Mouse (Mus musculus): ENCODE data around the gene Rara. TPM values are rescaled to one million over a fixed set of nuclear protein-coding genes. Genes with fewer than 3 reads are reported as not detected.
"Not testable (repeated sequence)": the region's sequence is repeated elsewhere in the genome, so short reads cannot be mapped to it uniquely, and the experiment has no call there.

Rara gene
- polyA plus RNA-seq, 1 experiment = 27.3 TPM

- Histone ChIP-seq H3K27me3 (ENCODE audit: control insufficient read depth, insufficient read depth, insufficient read length) (no peaks in the 10 kb centered on the region), H3K4me2 (ENCODE audit: low read depth) (no peak overlapping the region), H3K36me3 (ENCODE audit: control insufficient read depth, insufficient read depth) (no peaks in the 10 kb centered on the region), H3K79me2 (ENCODE audit: control insufficient read depth, insufficient read depth) (no peaks in the 10 kb centered on the region), H3ac (ENCODE audit: control insufficient read depth, insufficient read length) (no peak overlapping the region), H3K4me3 (no peak overlapping the region)
- no peak for TF ChIP-seq MYOG (IDR thresholded peaks at IDR 0.05; ENCODE audit: control insufficient read depth in 1 of 3, insufficient read depth in 1 of 3, insufficient read length in 2 of 3, low read depth in 2 of 3)
- no peak for TF ChIP-seq MAX (IDR thresholded peaks at IDR 0.05; ENCODE audit: low read depth)
- TF ChIP-seq TCF12 (IDR thresholded peaks at IDR 0.05; ENCODE audit: insufficient read depth, poor library complexity, severe bottlenecking) = no peak
- TF ChIP-seq POLR2AphosphoS2 (IDR thresholded peaks at IDR 0.05; ENCODE audit: insufficient read length, low read depth) = no peak
- TF ChIP-seq REST (IDR thresholded peaks at IDR 0.05; ENCODE audit: insufficient read depth, insufficient read length) = no peak
- TF ChIP-seq TCF3 (IDR thresholded peaks at IDR 0.05; ENCODE audit: insufficient read length, low read depth) = no peak
- no peak for TF ChIP-seq USF1 (IDR thresholded peaks at IDR 0.05; ENCODE audit: low read depth)
- TF ChIP-seq E2F4 (IDR thresholded peaks at IDR 0.05; ENCODE audit: insufficient read depth) = no peak
- no peak for TF ChIP-seq CEBPB (IDR thresholded peaks at IDR 0.05; ENCODE audit: insufficient read depth, poor library complexity, severe bottlenecking)
- no peak for TF ChIP-seq MYOD1 (IDR thresholded peaks at IDR 0.05; ENCODE audit: control insufficient read depth in 1 of 3, insufficient read length in 2 of 3, low read depth in 2 of 3)
- no peak for TF ChIP-seq POLR2A (IDR thresholded peaks at IDR 0.05; ENCODE audit: insufficient read length, low read depth)
- no peak for TF ChIP-seq SRF (IDR thresholded peaks at IDR 0.05; ENCODE audit: control insufficient read depth, insufficient read length, low read depth)
Measured at GRCm38 (mm10) chr11:98918231-98918630, 9.4 kb upstream of the Rara start.

DNA sequence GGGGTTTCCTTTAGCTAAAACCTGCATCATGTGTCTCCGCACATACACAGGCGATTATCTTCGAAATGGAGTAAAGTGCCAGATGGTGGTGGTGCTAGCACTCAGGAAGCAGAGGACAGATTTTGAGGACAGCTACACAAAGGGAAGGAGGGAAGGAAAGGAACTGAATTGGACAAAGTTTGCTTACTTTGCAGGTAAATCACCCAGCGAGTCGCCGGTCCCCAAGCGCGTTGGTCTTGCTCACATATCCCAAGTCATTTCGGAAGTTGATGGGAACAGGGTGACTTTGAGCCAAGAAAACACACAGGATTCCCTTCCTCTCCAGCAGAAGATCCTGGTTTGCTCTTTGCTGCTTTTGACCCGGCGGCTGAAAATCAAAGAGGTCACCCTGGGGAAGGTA lies 8.6 kb upstream of the Rara start:
- Histone ChIP-seq H3K36me3 (ENCODE audit: control insufficient read depth, insufficient read depth) (no peaks in the 10 kb centered on the region), H3K27me3 (ENCODE audit: control insufficient read depth, insufficient read depth, insufficient read length) (no peaks in the 10 kb centered on the region), H3K79me2 (ENCODE audit: control insufficient read depth, insufficient read depth) (no peaks in the 10 kb centered on the region), H3K4me3 (no peak overlapping the region), H3K4me2 (ENCODE audit: low read depth) (no peak overlapping the region), H3ac (ENCODE audit: control insufficient read depth, insufficient read length) (no peak overlapping the region)
- TF ChIP-seq SRF (IDR thresholded peaks at IDR 0.05; ENCODE audit: control insufficient read depth, insufficient read length, low read depth) (no peak), TCF12 (IDR thresholded peaks at IDR 0.05; ENCODE audit: insufficient read depth, poor library complexity, severe bottlenecking) (no peak), TCF3 (IDR thresholded peaks at IDR 0.05; ENCODE audit: insufficient read length, low read depth) (no peak), E2F4 (IDR thresholded peaks at IDR 0.05; ENCODE audit: insufficient read depth) (no peak), MYOD1 (IDR thresholded peaks at IDR 0.05; ENCODE audit: control insufficient read depth in 1 of 3, insufficient read length in 2 of 3, low read depth in 2 of 3) (no peak), POLR2AphosphoS2 (IDR thresholded peaks at IDR 0.05; ENCODE audit: insufficient read length, low read depth) (no peak), POLR2A (IDR thresholded peaks at IDR 0.05; ENCODE audit: insufficient read length, low read depth) (no peak), MYOG (IDR thresholded peaks at IDR 0.05; ENCODE audit: control insufficient read depth in 1 of 3, insufficient read depth in 1 of 3, insufficient read length in 2 of 3, low read depth in 2 of 3) (no peak), MAX (IDR thresholded peaks at IDR 0.05; ENCODE audit: low read depth) (no peak), USF1 (IDR thresholded peaks at IDR 0.05; ENCODE audit: low read depth) (no peak), CEBPB (IDR thresholded peaks at IDR 0.05; ENCODE audit: insufficient read depth, poor library complexity, severe bottlenecking) (no peak), REST (IDR thresholded peaks at IDR 0.05; ENCODE audit: insufficient read depth, insufficient read length) (no peak)

DNA sequence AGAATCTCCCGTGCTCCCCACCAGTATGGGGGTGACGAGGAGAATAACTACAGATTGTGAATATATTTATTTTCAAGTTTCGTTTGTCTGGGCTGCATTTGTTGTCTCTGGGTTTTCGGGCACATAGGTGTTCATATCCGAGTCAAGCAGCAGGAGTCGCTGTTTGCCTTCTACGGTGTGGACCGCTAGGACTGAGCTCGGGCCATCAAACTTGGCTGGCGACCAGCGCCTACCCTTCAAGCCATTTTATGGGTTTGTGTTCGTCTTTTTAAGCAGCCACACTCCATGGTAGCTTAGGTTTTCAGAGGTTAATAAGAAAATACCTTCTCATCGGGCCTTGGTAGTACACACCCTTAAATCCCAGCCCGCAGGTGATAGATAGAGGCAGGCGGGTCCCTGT lies 5.8 kb upstream of the Rara start:
- not testable (repeated sequence) for H3K36me3 ChIP-seq (ENCODE audit: control insufficient read depth, insufficient read depth)

DNA sequence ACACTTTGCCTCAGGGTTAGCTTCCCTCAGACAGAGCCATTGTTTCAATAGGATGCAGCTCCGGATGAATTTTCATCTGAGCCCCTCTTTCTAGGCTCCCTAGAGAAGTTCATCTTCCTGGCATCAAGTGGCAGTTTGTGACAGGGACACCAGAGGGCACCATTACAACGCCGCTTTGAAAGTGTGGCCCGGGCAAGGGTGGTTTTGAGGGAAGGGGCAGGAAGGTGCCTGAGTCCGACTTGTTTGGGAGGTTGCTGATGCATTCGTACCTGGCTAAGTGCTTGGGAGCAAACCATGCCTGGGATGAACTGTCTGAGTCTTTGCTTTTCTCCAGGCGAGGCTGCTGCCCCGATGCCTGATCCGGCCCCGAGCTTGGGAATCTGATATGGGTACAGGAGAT lies 5.3 kb upstream of the Rara start:
- not testable (repeated sequence) for H3K4me3 ChIP-seq; H3K27me3 ChIP-seq (ENCODE audit: control insufficient read depth, insufficient read depth, insufficient read length); H3K4me2 ChIP-seq (ENCODE audit: low read depth); H3K79me2 ChIP-seq (ENCODE audit: control insufficient read depth, insufficient read depth); H3K36me3 ChIP-seq (ENCODE audit: control insufficient read depth, insufficient read depth); H3ac ChIP-seq (ENCODE audit: control insufficient read depth, insufficient read length)

More for the DNA sequence above, 5.8 kb upstream of the Rara start:
- not testable (repeated sequence) for H3K4me3 ChIP-seq; H3K27me3 ChIP-seq (ENCODE audit: control insufficient read depth, insufficient read depth, insufficient read length); H3K79me2 ChIP-seq (ENCODE audit: control insufficient read depth, insufficient read depth); H3ac ChIP-seq (ENCODE audit: control insufficient read depth, insufficient read length); H3K4me2 ChIP-seq (ENCODE audit: low read depth)

GRCm38 (mm10) chr11:98922851-98923711 lies 4.5 kb upstream of the Rara start:
- H3K79me2 ChIP-seq (ENCODE audit: control insufficient read depth, insufficient read depth); H3ac ChIP-seq (ENCODE audit: control insufficient read depth, insufficient read length); H3K4me2 ChIP-seq (ENCODE audit: low read depth); H3K36me3 ChIP-seq (ENCODE audit: control insufficient read depth, insufficient read depth); H3K4me3 ChIP-seq; H3K27me3 ChIP-seq (ENCODE audit: control insufficient read depth, insufficient read depth, insufficient read length): not testable (repeated sequence)
